Mouse (Mus musculus): ENCODE results near the gene Galnt16.

GRCm38 (mm10) chr12:80574825-80575371 is 56.8 kb downstream of the Galnt16 start:
- TF ChIP-seq CTCF (IDR thresholded peaks at IDR 0.05) (no peak), EP300 (IDR thresholded peaks at IDR 0.05; ENCODE audit: insufficient read depth, low read depth, low read length) (no peak)

All from heart, adult 2 months (tissue).